Mouse (Mus musculus) limb, embryonic 13.5 days (tissue): ENCODE measurements around the gene Clasrp. TPM values are rescaled to one million over a fixed set of nuclear protein-coding genes. Genes with fewer than 3 reads are reported as not detected.
A peak's percentile ranks its signal among the peaks of the same experiment; 100 is the strongest.

Experiments
- ATAC-seq: fragments of 200-750 bp; cut with Nextera tagmentation; 2 replicates; pipeline ENCODE4 v1.8.0; 2017; ENCODE audit warnings: low read depth, moderate number of reproducible peaks, moderate TSS enrichment; ENCODE audit not compliant: low FRiP score
- H3K27ac ChIP-seq: fragments of 300-500 bp; sonication (generic); 2 replicates; pipeline ENCODE4 v1.5.1; 2015; ENCODE audit warnings: inconsistent platforms, mild to moderate bottlenecking, moderate library complexity
- H3K27me3 ChIP-seq: fragments of 300-500 bp; sonication (generic); 2 replicates; pipeline ENCODE4 v1.6.1; 2015; ENCODE audit warnings: mild to moderate bottlenecking, inconsistent platforms
- H3K36me3 ChIP-seq: fragments of 300-500 bp; sonication (generic); 2 replicates; pipeline ENCODE4 v1.6.1; 2015; ENCODE audit warnings: inconsistent platforms, mild to moderate bottlenecking, moderate library complexity
- H3K4me1 ChIP-seq: fragments of 300-500 bp; sonication (generic); 2 replicates; pipeline ENCODE4 v1.6.1; 2015; ENCODE audit warnings: inconsistent platforms
- H3K4me2 ChIP-seq: fragments of 300-500 bp; sonication (generic); replicated peaks from 2 replicates; pipeline ENCODE4 v1.6.1; 2015; ENCODE audit warnings: inconsistent platforms, mild to moderate bottlenecking, moderate library complexity
- H3K4me3 ChIP-seq: fragments of 300-500 bp; sonication (generic); 2 replicates; pipeline ENCODE4 v1.5.1; 2015; ENCODE audit warnings: moderate library complexity, mild to moderate bottlenecking, inconsistent platforms
- H3K9ac ChIP-seq: fragments of 300-500 bp; sonication (generic); 2 replicates; pipeline ENCODE4 v1.6.1; 2015; ENCODE audit warnings: mild to moderate bottlenecking, inconsistent platforms
- H3K9me3 ChIP-seq: fragments of 300-500 bp; sonication (generic); 2 replicates; pipeline ENCODE4 v1.6.1; 2016; ENCODE audit warnings: inconsistent platforms
- whole genome bisulfite sequencing: fragments of 180-500 bp; shearing (Covaris S2); methylation state at CpG from one replicate; pipeline ENCODE4 v1.1.7; 2015; 5-methylcytosine and 5-hydroxymethylcytosine counted together
- polyA plus RNA-seq: library from polyadenylated mRNA; unstranded; fragments of >200 nt; fragmentation: Nextera tagmentation; extraction: Ambion mirVana; gene quantifications from 2 replicates; pipeline ENCODE4 v1.2.1, GENCODE M21; 2015

Gene Clasrp
- 62.2 and 64.6 TPM in 2 replicates for polyA plus RNA-seq

DNA sequence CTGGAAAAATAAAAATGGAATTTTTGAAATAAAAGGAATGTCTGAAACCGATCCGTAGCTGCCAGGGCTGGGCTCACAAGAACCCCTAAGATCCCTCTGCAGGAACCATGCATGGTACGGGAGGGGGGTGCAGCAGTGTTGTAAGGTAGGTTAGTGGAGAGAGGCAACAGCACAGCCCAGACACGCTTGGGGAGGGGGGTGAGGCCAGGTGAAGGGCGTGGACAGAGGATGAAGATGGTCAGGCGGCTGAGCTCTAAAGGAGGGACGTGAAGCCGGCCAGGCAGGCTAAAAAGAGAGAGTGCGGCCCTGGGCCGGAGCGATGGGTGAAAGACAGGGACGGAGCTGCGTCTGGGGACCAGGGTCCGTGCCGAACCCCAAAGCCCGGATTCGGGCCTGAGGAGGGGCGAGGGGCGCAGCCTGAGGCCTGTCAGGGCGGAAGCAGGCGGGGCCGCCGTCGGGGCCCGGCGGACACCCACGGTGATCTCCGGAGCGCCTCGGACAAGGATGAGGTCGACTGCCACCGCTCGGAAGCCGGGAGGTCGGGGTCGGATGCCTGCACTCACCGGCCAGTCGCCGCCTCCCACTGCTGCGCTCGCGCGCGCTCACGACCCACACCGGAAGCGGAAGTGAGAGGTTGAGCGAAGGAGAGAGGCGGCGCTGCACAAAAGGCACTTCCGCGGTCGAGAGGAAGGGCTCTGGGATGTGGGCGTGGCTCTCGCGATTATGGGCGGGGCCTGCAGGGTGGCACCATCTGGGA lies at the start of gene Clasrp:
Gene Clasrp, minus strand, starts transcription at position 638 of the 757 bp plus-strand sequence.
- H3K36me3 ChIP-seq: peaks cover 36% of the 10 kb centered on the region
- H3K4me3 ChIP-seq: peak within 1 kb of the TSS; percentile 98
- peaks cover 24% of the 10 kb centered on the region for H3K4me1 ChIP-seq
- H3K27me3 ChIP-seq: no peaks in the 10 kb centered on the region
- H3K4me2 ChIP-seq: peak within 1 kb of the TSS; percentile 94
- no peaks in the 10 kb centered on the region for H3K9me3 ChIP-seq
- H3K9ac ChIP-seq: peak within 1 kb of the TSS; percentile 97
- ATAC-seq: peak; percentile 88
- 2% methylated on average over 57 of the region's 57 CpGs for WGBS
- H3K27ac ChIP-seq: peak within 1 kb of the TSS; percentile 55; the same call in 1 of the 2 replicates

DNA sequence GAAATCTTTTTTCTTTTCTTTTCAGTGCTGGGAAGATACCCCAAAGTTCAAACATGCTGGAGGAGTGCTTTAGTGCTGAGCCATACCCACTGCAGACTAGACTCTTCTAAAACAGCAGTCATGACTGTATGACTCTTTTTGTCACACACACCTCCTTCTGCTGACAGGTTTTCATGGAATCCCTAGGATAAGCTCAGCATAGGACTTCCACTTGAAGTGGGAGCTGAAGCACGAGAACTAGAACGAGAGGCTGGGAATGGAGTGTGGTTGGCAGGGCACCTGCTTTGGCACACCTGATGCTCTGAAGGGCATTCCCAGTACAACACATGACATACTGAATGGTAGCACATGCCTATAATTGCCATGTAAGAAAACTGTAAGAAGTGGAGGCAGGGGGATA lies 48.3 kb upstream of the Clasrp start:
- H3K4me3 ChIP-seq: no peak overlapping the region
- no peaks in the 10 kb centered on the region for H3K4me1 ChIP-seq
- no peak overlapping the region for H3K9ac ChIP-seq
- no peaks in the 10 kb centered on the region for H3K9me3 ChIP-seq
- no peak overlapping the region for H3K4me2 ChIP-seq
- no peaks in the 10 kb centered on the region for H3K27me3 ChIP-seq
- peaks cover 79% of the 10 kb centered on the region for H3K36me3 ChIP-seq
- WGBS: 93% methylated on average over 2 of the region's 2 CpGs
- no peak for ATAC-seq
- no peak overlapping the region for H3K27ac ChIP-seq

DNA sequence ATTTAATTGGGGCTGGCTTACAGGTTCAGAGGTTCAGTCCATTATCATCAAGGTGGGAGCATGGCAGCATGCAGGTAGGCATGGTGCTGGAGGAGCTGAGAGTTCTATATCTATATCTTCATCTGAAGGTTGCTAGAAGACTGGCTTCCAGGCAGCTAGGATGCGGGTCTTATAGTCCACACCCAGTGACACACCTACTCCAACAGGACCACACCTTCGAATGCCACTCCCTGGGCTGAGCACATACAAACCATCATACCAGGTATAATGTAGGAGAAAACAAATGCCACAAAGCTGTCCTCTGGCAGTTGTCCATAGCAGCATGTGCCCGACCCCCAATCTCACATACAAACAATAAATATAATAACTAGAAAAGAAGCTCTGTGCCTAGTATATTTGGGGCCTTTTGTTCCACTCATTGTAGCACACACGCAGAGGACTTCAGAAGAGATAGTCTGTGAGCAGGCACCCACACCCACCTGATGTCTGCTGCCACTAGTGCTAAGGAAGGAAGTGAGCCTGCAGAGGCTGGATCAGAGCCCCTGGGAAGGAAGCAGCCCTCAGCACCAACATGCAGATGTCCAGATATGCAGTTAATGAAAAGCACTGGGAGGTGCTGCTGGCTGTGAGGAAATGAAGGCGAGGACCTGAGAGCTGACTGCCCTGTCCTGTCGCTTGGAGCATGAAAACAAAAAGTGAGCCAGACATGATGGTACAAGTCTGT lies 46.9 kb upstream of the Clasrp start:
- H3K4me1 ChIP-seq: no peaks in the 10 kb centered on the region
- no peak overlapping the region for H3K4me3 ChIP-seq
- no peak overlapping the region for H3K9ac ChIP-seq
- WGBS: 88% methylated on average over 6 of the region's 6 CpGs
- peaks cover 89% of the 10 kb centered on the region for H3K36me3 ChIP-seq
- H3K27me3 ChIP-seq: no peaks in the 10 kb centered on the region
- H3K27ac ChIP-seq: no peak overlapping the region
- no peak overlapping the region for H3K4me2 ChIP-seq
- no peak for ATAC-seq
- H3K9me3 ChIP-seq: no peaks in the 10 kb centered on the region

- no peaks in the 10 kb centered on the region for H3K9me3 ChIP-seq
- H3K9ac ChIP-seq: no peak overlapping the region
- H3K36me3 ChIP-seq: peaks cover 100% of the 10 kb centered on the region
- no peak overlapping the region for H3K4me3 ChIP-seq
- H3K4me2 ChIP-seq: no peak overlapping the region
- H3K27ac ChIP-seq: no peak overlapping the region
- no peaks in the 10 kb centered on the region for H3K27me3 ChIP-seq
- ATAC-seq: no peak
- no peaks in the 10 kb centered on the region for H3K4me1 ChIP-seq
- 94% methylated on average over 4 of the region's 4 CpGs for WGBS
Measured at GRCm38 (mm10) chr7:19641223-19641622, 36.9 kb upstream of the Clasrp start.

- 86% methylated on average over 11 of the region's 11 CpGs for WGBS
- no peak for ATAC-seq
- Histone ChIP-seq H3K27ac (no peak overlapping the region), H3K27me3 (no peaks in the 10 kb centered on the region), H3K4me1 (no peaks in the 10 kb centered on the region), H3K4me2 (no peak overlapping the region), H3K9me3 (no peaks in the 10 kb centered on the region), H3K9ac (no peak overlapping the region), H3K4me3 (no peak overlapping the region), H3K36me3 (peaks cover 85% of the 10 kb centered on the region)
Measured at GRCm38 (mm10) chr7:19635074-19635827, 31.0 kb upstream of the Clasrp start.

- no peak for ATAC-seq
- whole genome bisulfite sequencing: 94% methylated on average over 2 of the region's 2 CpGs
- no peak overlapping the region for H3K9ac ChIP-seq
- H3K27me3 ChIP-seq: no peaks in the 10 kb centered on the region
- no peak overlapping the region for H3K4me3 ChIP-seq
- peaks cover 79% of the 10 kb centered on the region for H3K36me3 ChIP-seq
- H3K9me3 ChIP-seq: no peaks in the 10 kb centered on the region
- H3K4me2 ChIP-seq: no peak overlapping the region
- H3K4me1 ChIP-seq: no peaks in the 10 kb centered on the region
- no peak overlapping the region for H3K27ac ChIP-seq
Measured at GRCm38 (mm10) chr7:19634591-19634990, 30.3 kb upstream of the Clasrp start.

DNA sequence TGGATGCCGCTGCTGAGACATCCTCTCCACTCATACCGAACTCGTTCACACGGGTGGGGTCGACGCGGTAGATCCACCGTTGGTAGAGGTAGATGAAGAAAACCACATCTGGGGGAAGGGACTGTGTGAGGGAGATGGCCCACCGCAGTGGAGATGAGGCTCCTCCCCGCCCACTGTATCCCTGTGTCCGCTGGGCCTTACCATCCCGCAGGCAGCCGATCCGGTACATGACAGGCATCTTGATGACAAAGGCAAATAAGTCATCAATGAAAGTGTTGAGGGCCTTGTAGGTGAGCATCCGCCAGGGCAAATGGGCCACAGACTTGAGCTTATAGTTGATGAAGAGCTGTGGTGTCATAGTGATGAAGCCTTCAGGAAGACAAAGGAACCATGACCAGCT lies 29.6 kb upstream of the Clasrp start:
- ATAC-seq: no peak
- H3K9me3 ChIP-seq: no peaks in the 10 kb centered on the region
- no peak overlapping the region for H3K4me3 ChIP-seq
- peaks cover 71% of the 10 kb centered on the region for H3K36me3 ChIP-seq
- no peak overlapping the region for H3K9ac ChIP-seq
- H3K27ac ChIP-seq: no peak overlapping the region
- H3K4me2 ChIP-seq: no peak overlapping the region
- 95% methylated on average over 15 of the region's 15 CpGs for WGBS
- H3K27me3 ChIP-seq: no peaks in the 10 kb centered on the region
- no peaks in the 10 kb centered on the region for H3K4me1 ChIP-seq

GRCm38 (mm10) chr7:19633197-19633596 lies 28.9 kb upstream of the Clasrp start:
- 88% methylated on average over 17 of the region's 17 CpGs for WGBS
- Histone ChIP-seq H3K4me1 (no peaks in the 10 kb centered on the region), H3K27me3 (no peaks in the 10 kb centered on the region), H3K9me3 (no peaks in the 10 kb centered on the region), H3K4me3 (no peak overlapping the region), H3K27ac (no peak overlapping the region), H3K9ac (no peak overlapping the region), H3K4me2 (no peak overlapping the region), H3K36me3 (peaks cover 65% of the 10 kb centered on the region)
- ATAC-seq: no peak

- no peak overlapping the region for H3K27ac ChIP-seq
- no peak overlapping the region for H3K9ac ChIP-seq
- no peaks in the 10 kb centered on the region for H3K9me3 ChIP-seq
- no peak for ATAC-seq
- H3K4me2 ChIP-seq: no peak overlapping the region
- no peaks in the 10 kb centered on the region for H3K27me3 ChIP-seq
- H3K4me3 ChIP-seq: no peak overlapping the region
- peaks cover 60% of the 10 kb centered on the region for H3K36me3 ChIP-seq
- no peaks in the 10 kb centered on the region for H3K4me1 ChIP-seq
Measured at GRCm38 (mm10) chr7:19632720-19633119, 28.4 kb upstream of the Clasrp start.

- no peak for ATAC-seq
- H3K4me2 ChIP-seq: no peak overlapping the region
- H3K9me3 ChIP-seq: no peaks in the 10 kb centered on the region
- H3K27me3 ChIP-seq: no peaks in the 10 kb centered on the region
- H3K27ac ChIP-seq: no peak overlapping the region
- no peak overlapping the region for H3K4me3 ChIP-seq
- no peaks in the 10 kb centered on the region for H3K4me1 ChIP-seq
- peaks cover 55% of the 10 kb centered on the region for H3K36me3 ChIP-seq
- no peak overlapping the region for H3K9ac ChIP-seq
Measured at GRCm38 (mm10) chr7:19632275-19632674, 28.0 kb upstream of the Clasrp start.

- H3K4me2 ChIP-seq: peak within 1 kb of the TSS; percentile 91
- H3K27ac ChIP-seq: peak within 1 kb of the TSS; percentile 87
- peaks cover 26% of the 10 kb centered on the region for H3K36me3 ChIP-seq
- no peaks in the 10 kb centered on the region for H3K9me3 ChIP-seq
- H3K4me3 ChIP-seq: peak within 1 kb of the TSS; percentile 81
- no peaks in the 10 kb centered on the region for H3K27me3 ChIP-seq
- WGBS: under 1% methylated on average over 38 of the region's 41 CpGs
- H3K9ac ChIP-seq: peak within 1 kb of the TSS; percentile 70
- H3K4me1 ChIP-seq: no peaks in the 10 kb centered on the region
- peak; percentile 71; the same call in 1 of the 2 replicates for ATAC-seq
Measured at GRCm38 (mm10) chr7:19629361-19629734, 25.1 kb upstream of the Clasrp start, which contains the start of gene Relb. Relb (minus strand) TSS chr7:19629438.
